8 mouse cellular contexts compared by ENCODE assay signal in genomic region chr14:11552521-11553272, GRCm38 (mm10). TPM values are rescaled to one million over a fixed set of nuclear protein-coding genes. Genes with fewer than 3 reads are reported as not detected.
A peak's percentile ranks its signal among the peaks of the same experiment; 100 is the strongest.
DNase-seq lines count a peak whose midpoint lies in the region; ATAC-seq and TF ChIP-seq lines count a peak whose summit lies in the region.

No protein-coding gene starts in this region.

- H3K9ac ChIP-seq in hindbrain, postnatal 0 days (replicated peaks; ENCODE audit: low read length): peak overlapping the region; percentile 72
- H3K9ac ChIP-seq in limb, embryonic 11.5 days (ENCODE audit: low read length): peak overlapping the region; percentile 94
- peak overlapping the region; percentile 87 for H3K9ac ChIP-seq in midbrain, embryonic 16.5 days (ENCODE audit: low read depth, low read length)

- WGBS in hindbrain, postnatal 0 days: 1% methylated on average over 33 of the region's 33 CpGs
- WGBS in limb, embryonic 11.5 days: 3% methylated on average over 33 of the region's 33 CpGs
- under 1% methylated on average over 33 of the region's 33 CpGs for WGBS in midbrain, embryonic 16.5 days

- peak; percentile 4; the same call in 1 of the 2 replicates for ATAC-seq in hindbrain, postnatal 0 days
- peak; percentile 42; the same call in 1 of the 2 replicates for ATAC-seq in limb, embryonic 11.5 days (ENCODE audit: insufficient number of reproducible peaks, low FRiP score, low TSS enrichment, low read depth)
- ATAC-seq in midbrain, embryonic 16.5 days: no peak
- no peak for ATAC-seq in erythroid progenitor cell, adult 5-6 weeks (replicated peaks; ENCODE audit: low FRiP score, poor library complexity, severe bottlenecking)

- H3K36me3 ChIP-seq in hindbrain, postnatal 0 days (ENCODE audit: insufficient read depth, low read length): no peaks in the 10 kb centered on the region
- H3K36me3 ChIP-seq in limb, embryonic 11.5 days (ENCODE audit: control insufficient read depth, insufficient read depth, low read length): no peaks in the 10 kb centered on the region
- H3K36me3 ChIP-seq in midbrain, embryonic 16.5 days (ENCODE audit: control insufficient read depth, insufficient read depth, low read length): no peaks in the 10 kb centered on the region

- no peaks in the 10 kb centered on the region for H3K9me3 ChIP-seq in hindbrain, postnatal 0 days (ENCODE audit: low read length)
- no peaks in the 10 kb centered on the region for H3K9me3 ChIP-seq in limb, embryonic 11.5 days (ENCODE audit: control insufficient read depth, low read length)
- no peaks in the 10 kb centered on the region for H3K9me3 ChIP-seq in midbrain, embryonic 16.5 days (replicated peaks; ENCODE audit: control insufficient read depth, low read length, poor library complexity, severe bottlenecking)

- peak; percentile 48 for DNase-seq in cerebellum, adult 11-12 months
- DNase-seq in cerebellum, adult 9-11 months: no peak
- DNase-seq in gastrocnemius, adult 18-20 months (ENCODE audit: low spot score): peak; percentile 39
- peak; percentile 32 for DNase-seq in hindbrain, postnatal 0 days (ENCODE audit: low spot score)
- DNase-seq in limb, embryonic 11.5 days (ENCODE audit: low spot score): no peak

- no peak for TF ChIP-seq CTCF in bone marrow macrophage, adult 2 months (IDR thresholded peaks at IDR 0.05; ENCODE audit: low read depth, low read length)
- TF ChIP-seq CTCF in hindbrain, postnatal 0 days (IDR thresholded peaks at IDR 0.05; ENCODE audit: low read depth): no peak

- no peak for TF ChIP-seq POLR2A in bone marrow macrophage, adult 2 months (IDR thresholded peaks at IDR 0.05; ENCODE audit: borderline replicate concordance, low read depth, low read length)

- H3K27ac ChIP-seq in bone marrow macrophage, adult 2 months (ENCODE audit: insufficient read depth, low read depth, low read length): no peak overlapping the region
- H3K27ac ChIP-seq in hindbrain, postnatal 0 days: peak overlapping the region; percentile 95
- peak overlapping the region; percentile 99 for H3K27ac ChIP-seq in limb, embryonic 11.5 days (replicated peaks; ENCODE audit: low read depth, low read length)
- peak overlapping the region; percentile 97 for H3K27ac ChIP-seq in midbrain, embryonic 16.5 days (ENCODE audit: low read length)

- H3K4me1 ChIP-seq in bone marrow macrophage, adult 2 months (ENCODE audit: control insufficient read depth, insufficient read depth, low read length): no peaks in the 10 kb centered on the region
- no peaks in the 10 kb centered on the region for H3K4me1 ChIP-seq in hindbrain, postnatal 0 days (ENCODE audit: insufficient read depth, low read length)
- peaks cover 11% of the 10 kb centered on the region; the same call in 1 of the 2 replicates for H3K4me1 ChIP-seq in limb, embryonic 11.5 days (ENCODE audit: control insufficient read depth, insufficient read depth, low read length)
- peaks cover 19% of the 10 kb centered on the region for H3K4me1 ChIP-seq in midbrain, embryonic 16.5 days (ENCODE audit: control insufficient read depth, insufficient read depth, low read length)

- H3K27me3 ChIP-seq in hindbrain, postnatal 0 days (ENCODE audit: insufficient read depth, low read length): no peaks in the 10 kb centered on the region
- no peaks in the 10 kb centered on the region for H3K27me3 ChIP-seq in limb, embryonic 11.5 days (ENCODE audit: control insufficient read depth, insufficient read depth, low read length)
- H3K27me3 ChIP-seq in midbrain, embryonic 16.5 days (ENCODE audit: control insufficient read depth, insufficient read depth, low read depth, low read length): no peaks in the 10 kb centered on the region

- H3K4me3 ChIP-seq in bone marrow macrophage, adult 2 months (ENCODE audit: insufficient read depth, low read length): peak overlapping the region; percentile 28
- peak overlapping the region; percentile 87 for H3K4me3 ChIP-seq in hindbrain, postnatal 0 days (ENCODE audit: low read length)
- H3K4me3 ChIP-seq in limb, embryonic 11.5 days (ENCODE audit: low read depth, low read length): peak overlapping the region; percentile 85
- peak overlapping the region; percentile 87 for H3K4me3 ChIP-seq in midbrain, embryonic 16.5 days (ENCODE audit: low read depth, low read length)

- H3K4me2 ChIP-seq in hindbrain, postnatal 0 days (ENCODE audit: low read depth, low read length): peak overlapping the region; percentile 94
- peak overlapping the region; percentile 95 for H3K4me2 ChIP-seq in limb, embryonic 11.5 days (ENCODE audit: low read depth, severe bottlenecking)
- peak overlapping the region; percentile 88 for H3K4me2 ChIP-seq in midbrain, embryonic 16.5 days (ENCODE audit: low read length)

RNA-seq across cellular contexts. Expression of gene Ptprg, which starts 0.6 kb away (rescaled TPM):
- 0.29 and 0.76 TPM in 2 replicates for polyA plus RNA-seq in bone marrow macrophage, adult 2 months (2012; ENCODE audit: insufficient read depth, insufficient read length, missing spikeins)
- 10 to 100 TPM; 18.4 to 21.3 TPM for total RNA-seq in gastrocnemius, adult 18-20 months (2021)
- total RNA-seq in hindbrain, postnatal 0 days (2014; rRNA removed): 90.5 and 101 TPM in 2 replicates
- 33.0 and 35.6 TPM in 2 replicates for polyA plus RNA-seq in hindbrain, postnatal 0 days (2015; fragmentation: Nextera tagmentation; extraction: Ambion mirVana)
- polyA plus RNA-seq in limb, embryonic 11.5 days (2014; fragmentation: Nextera tagmentation; extraction: Ambion mirVana): 33.8 and 37.8 TPM in 2 replicates
- 37.6 and 40.6 TPM in 2 replicates for polyA plus RNA-seq in midbrain, embryonic 16.5 days (2015; fragmentation: Nextera tagmentation; extraction: Ambion mirVana)
- total RNA-seq in erythroid progenitor cell, adult 5-6 weeks (2015; ENCODE audit: low replicate concordance): 1.7 TPM in 1 of 2 replicates, not detected in the other
- total RNA-seq in erythroid progenitor cell, adult 5-6 weeks (2017; ENCODE audit: low replicate concordance): not detected in 2 replicates

Comparison
In these comparisons a context has a peak if more than half of its experiments do, and no peak if none do; other contexts are left out.
1. DNase-seq: peak in cerebellum, adult 11-12 months (single experiment), gastrocnemius, adult 18-20 months (single experiment) and hindbrain, postnatal 0 days (single experiment); none in cerebellum, adult 9-11 months (single experiment) and limb, embryonic 11.5 days (single experiment).
2. H3K4me3 ChIP-seq: peak in every context shown above with its lines; median percentile 87 in hindbrain, postnatal 0 days; 87 in midbrain, embryonic 16.5 days; 85 in limb, embryonic 11.5 days; 28 in bone marrow macrophage, adult 2 months.
3. ATAC-seq: peak in hindbrain, postnatal 0 days (single experiment) and limb, embryonic 11.5 days (single experiment); none in midbrain, embryonic 16.5 days (single experiment) and erythroid progenitor cell, adult 5-6 weeks (single experiment).
4. RNA of gene Ptprg, which starts 0.6 kb away (polyA plus RNA-seq): 37.6 to 40.6 TPM in midbrain, embryonic 16.5 days, 33.8 to 37.8 TPM in limb, embryonic 11.5 days and 33.0 to 35.6 TPM in hindbrain, postnatal 0 days; 0.29 to 0.76 TPM in bone marrow macrophage, adult 2 months; every median in the first group is over 10 times any median in the second.
5. Peak in every context shown above with its lines, with median percentiles within 50 percentile points of each other: H3K4me2 ChIP-seq and H3K9ac ChIP-seq.